Mouse (Mus musculus) midbrain, embryonic 13.5 days (tissue): ENCODE data around the gene Pcsk7. TPM values are rescaled to one million over a fixed set of nuclear protein-coding genes. Genes with fewer than 3 reads are reported as not detected.

ENCODE experiments used
- ATAC-seq: fragments of 200-750 bp; cut with Nextera tagmentation; 2 replicates; pipeline ENCODE4 v1.8.0; 2017; ENCODE audit warnings: mild to moderate bottlenecking, moderate TSS enrichment, moderate library complexity
- H3K27ac ChIP-seq: fragments of 300-500 bp; sonication (generic); 2 replicates; pipeline ENCODE4 v1.5.1; 2015; ENCODE audit warnings: inconsistent platforms, mild to moderate bottlenecking, moderate library complexity
- H3K27me3 ChIP-seq: fragments of 300-500 bp; sonication (generic); 2 replicates; pipeline ENCODE4 v1.6.1; 2015; ENCODE audit warnings: mild to moderate bottlenecking, inconsistent platforms
- H3K36me3 ChIP-seq: fragments of 300-500 bp; sonication (generic); 2 replicates; pipeline ENCODE4 v1.6.1; 2015; ENCODE audit warnings: mild to moderate bottlenecking, inconsistent platforms
- H3K4me1 ChIP-seq: fragments of 300-500 bp; sonication (generic); replicated peaks from 2 replicates; pipeline ENCODE4 v1.6.1; 2015; ENCODE audit warnings: inconsistent platforms
- H3K4me2 ChIP-seq: fragments of 300-500 bp; sonication (generic); replicated peaks from 2 replicates; pipeline ENCODE4 v1.6.1; 2015; ENCODE audit warnings: moderate library complexity, mild to moderate bottlenecking, inconsistent platforms
- H3K4me3 ChIP-seq: fragments of 300-500 bp; sonication (generic); replicated peaks from 2 replicates; pipeline ENCODE4 v1.5.1; 2015; ENCODE audit warnings: mild to moderate bottlenecking, inconsistent platforms
- H3K9ac ChIP-seq: fragments of 300-500 bp; sonication (generic); replicated peaks from 2 replicates; pipeline ENCODE4 v1.6.1; 2015; ENCODE audit warnings: mild to moderate bottlenecking, inconsistent platforms
- H3K9me3 ChIP-seq: fragments of 300-500 bp; sonication (generic); 2 replicates; pipeline ENCODE4 v1.6.1; 2016; ENCODE audit warnings: mild to moderate bottlenecking, inconsistent platforms
- WGBS: fragments of 180-500 bp; shearing (Covaris S2); methylation state at CpG from one replicate; pipeline ENCODE4 v1.1.7; 2015; 5-methylcytosine and 5-hydroxymethylcytosine counted together
- polyA plus RNA-seq: library from polyadenylated mRNA; unstranded; fragments of >200 nt; fragmentation: Nextera tagmentation; extraction: Ambion mirVana; gene quantifications from 2 replicates; pipeline ENCODE4 v1.2.1, GENCODE M21; 2015

Gene Pcsk7
- 26.4 and 27.7 TPM in 2 replicates for polyA plus RNA-seq

DNA sequence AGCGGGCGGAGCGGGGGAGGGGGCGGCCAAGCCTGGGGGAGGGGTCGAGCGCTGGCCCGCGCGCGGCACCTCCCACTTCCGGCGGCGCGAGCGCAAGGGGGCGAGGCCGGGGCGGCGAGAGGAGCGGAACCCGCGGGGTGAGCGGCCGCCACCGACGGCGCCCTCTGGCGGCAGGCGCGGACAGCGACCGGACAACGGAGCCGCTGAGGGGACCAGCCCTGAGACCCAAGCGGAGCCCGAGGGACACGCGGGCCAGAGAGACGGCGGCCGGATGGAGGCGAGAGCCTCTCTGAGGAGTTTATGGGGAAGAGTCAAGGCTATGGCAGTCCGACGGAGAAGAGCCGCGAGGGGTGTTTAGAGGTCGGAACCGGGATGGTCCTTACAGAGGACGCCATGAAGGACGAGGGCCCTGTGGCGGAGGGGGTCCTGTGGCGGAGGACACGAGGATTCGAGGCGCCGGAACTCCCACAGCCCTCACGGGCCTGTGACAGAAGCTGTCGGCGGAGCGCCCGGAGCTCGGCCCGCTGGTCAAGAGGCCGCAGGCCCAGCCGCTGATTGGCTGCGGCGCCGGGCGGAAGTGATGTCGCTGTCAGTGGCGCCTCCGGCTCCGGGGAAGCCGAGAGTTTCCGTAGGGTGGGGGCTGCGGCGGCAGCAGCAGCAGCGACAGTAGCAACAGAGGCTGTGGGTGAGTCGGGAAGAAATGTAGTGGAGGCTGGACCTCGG, at the start of gene Pcsk7, which contains the start of gene Rnf214:
Gene Pcsk7, plus strand, starts transcription at position 143 of the 723 bp plus-strand sequence.
Gene Rnf214, minus strand, starts transcription at position 557 of the 723 bp plus-strand sequence.
- Histone ChIP-seq H3K27ac (peak within 1 kb of the TSS; percentile 97), H3K36me3 (peaks cover 48% of the 10 kb centered on the region)

DNA sequence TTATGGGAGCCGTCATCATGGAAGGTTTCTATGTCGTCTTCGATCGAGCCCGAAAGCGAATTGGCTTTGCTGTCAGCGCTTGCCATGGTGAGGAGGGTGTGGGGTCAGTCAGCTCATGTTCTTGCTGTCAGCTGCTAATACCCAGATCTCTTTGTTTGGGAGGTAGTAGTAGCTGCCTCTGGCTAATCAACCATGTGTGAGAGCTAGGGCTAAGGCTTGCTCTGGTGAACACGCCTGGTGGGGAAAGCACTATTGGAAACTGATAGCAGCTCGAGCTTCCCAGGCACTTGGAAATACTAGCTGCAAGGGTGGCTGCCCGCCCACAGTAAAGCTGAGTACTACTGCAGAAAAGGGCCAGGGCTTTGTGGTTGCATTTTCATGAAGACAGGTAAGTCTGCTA, 46.9 kb upstream of the Pcsk7 start:
- WGBS = 94% methylated on average over 10 of the region's 10 CpGs

More for the DNA sequence above, at the start of gene Pcsk7, which contains the start of gene Rnf214:
- Histone ChIP-seq H3K9ac (peak within 1 kb of the TSS; percentile 95), H3K27me3 (no peaks in the 10 kb centered on the region), H3K4me2 (peak within 1 kb of the TSS; percentile 78), H3K4me1 (peaks cover 33% of the 10 kb centered on the region), H3K4me3 (peak within 1 kb of the TSS; percentile 86), H3K9me3 (no peaks in the 10 kb centered on the region)
- peak; percentile 92 for ATAC-seq
- under 1% methylated on average over 76 of the region's 80 CpGs for WGBS

DNA sequence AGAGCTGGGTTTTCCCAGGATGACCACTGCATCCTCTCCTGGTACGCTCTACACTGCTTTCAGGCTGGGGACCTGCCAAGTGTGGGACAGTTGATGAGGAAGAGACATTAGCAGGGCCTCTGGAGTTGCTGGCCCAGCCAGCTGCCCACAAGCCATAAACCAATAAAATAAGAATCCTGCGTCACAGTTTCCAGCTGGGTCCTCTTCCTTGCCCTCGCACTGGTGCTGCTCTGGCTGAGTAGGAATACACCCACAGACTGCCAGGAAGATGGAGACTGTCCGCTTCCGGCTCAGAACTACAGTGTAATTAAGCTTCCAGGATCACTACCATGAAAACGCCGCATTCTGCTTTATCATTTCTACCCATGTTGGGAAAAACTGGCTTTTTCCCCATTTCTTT, 44.5 kb upstream of the Pcsk7 start:
- H3K4me2 ChIP-seq = no peak overlapping the region
- 96% methylated on average over 7 of the region's 7 CpGs for WGBS
- no peaks in the 10 kb centered on the region for H3K9me3 ChIP-seq
- no peak overlapping the region for H3K4me3 ChIP-seq
- no peak overlapping the region for H3K27ac ChIP-seq
- ATAC-seq = no peak
- H3K4me1 ChIP-seq = no peaks in the 10 kb centered on the region
- no peak overlapping the region for H3K9ac ChIP-seq
- peaks cover 95% of the 10 kb centered on the region for H3K36me3 ChIP-seq
- no peaks in the 10 kb centered on the region for H3K27me3 ChIP-seq

More for the DNA sequence above, 46.9 kb upstream of the Pcsk7 start:
- Histone ChIP-seq H3K27ac (no peak overlapping the region), H3K9me3 (no peaks in the 10 kb centered on the region), H3K27me3 (no peaks in the 10 kb centered on the region), H3K4me3 (no peak overlapping the region), H3K4me1 (no peaks in the 10 kb centered on the region), H3K4me2 (no peak overlapping the region), H3K9ac (no peak overlapping the region), H3K36me3 (peaks cover 95% of the 10 kb centered on the region)
- no peak for ATAC-seq

GRCm38 (mm10) chr9:45869181-45869580, 37.1 kb upstream of the Pcsk7 start:
- H3K4me2 ChIP-seq = no peak overlapping the region
- no peaks in the 10 kb centered on the region for H3K27me3 ChIP-seq
- no peak overlapping the region for H3K9ac ChIP-seq
- no peak overlapping the region for H3K27ac ChIP-seq
- H3K4me1 ChIP-seq = no peaks in the 10 kb centered on the region
- 96% methylated on average over 3 of the region's 3 CpGs for whole genome bisulfite sequencing
- no peak overlapping the region for H3K4me3 ChIP-seq
- no peaks in the 10 kb centered on the region for H3K9me3 ChIP-seq
- peaks cover 94% of the 10 kb centered on the region for H3K36me3 ChIP-seq
- ATAC-seq = no peak

GRCm38 (mm10) chr9:45870265-45870664, 36.0 kb upstream of the Pcsk7 start:
- Histone ChIP-seq H3K4me1 (no peaks in the 10 kb centered on the region), H3K9me3 (no peaks in the 10 kb centered on the region), H3K27ac (no peak overlapping the region), H3K4me2 (no peak overlapping the region), H3K4me3 (no peak overlapping the region), H3K27me3 (no peaks in the 10 kb centered on the region), H3K9ac (no peak overlapping the region), H3K36me3 (peaks cover 93% of the 10 kb centered on the region)
- 94% methylated on average over 3 of the region's 3 CpGs for WGBS
- no peak for ATAC-seq

GRCm38 (mm10) chr9:45877928-45878327, 28.4 kb upstream of the Pcsk7 start:
- 87% methylated on average over 2 of the region's 2 CpGs for WGBS
- Histone ChIP-seq H3K9ac (no peak overlapping the region), H3K27me3 (no peaks in the 10 kb centered on the region), H3K9me3 (no peaks in the 10 kb centered on the region), H3K4me2 (no peak overlapping the region), H3K4me1 (no peaks in the 10 kb centered on the region), H3K27ac (no peak overlapping the region), H3K36me3 (peaks cover 70% of the 10 kb centered on the region), H3K4me3 (no peak overlapping the region)
- no peak for ATAC-seq

- no peak overlapping the region for H3K9ac ChIP-seq
- H3K4me3 ChIP-seq = no peak overlapping the region
- H3K4me2 ChIP-seq = no peak overlapping the region
- H3K9me3 ChIP-seq = no peaks in the 10 kb centered on the region
- no peaks in the 10 kb centered on the region for H3K27me3 ChIP-seq
- no peak overlapping the region for H3K27ac ChIP-seq
- no peaks in the 10 kb centered on the region for H3K4me1 ChIP-seq
- no peak for ATAC-seq
- H3K36me3 ChIP-seq = peaks cover 92% of the 10 kb centered on the region
Measured at GRCm38 (mm10) chr9:45893681-45894080, 12.6 kb upstream of the Pcsk7 start.

- peaks cover 33% of the 10 kb centered on the region for H3K4me1 ChIP-seq
- WGBS = 61% methylated on average over 4 of the region's 4 CpGs
- no peaks in the 10 kb centered on the region for H3K27me3 ChIP-seq
- H3K4me3 ChIP-seq = peak overlapping the region; percentile 86
- H3K36me3 ChIP-seq = peaks cover 45% of the 10 kb centered on the region
- no peaks in the 10 kb centered on the region for H3K9me3 ChIP-seq
- peak overlapping the region; percentile 95 for H3K9ac ChIP-seq
- ATAC-seq = no peak
- H3K4me2 ChIP-seq = peak overlapping the region; percentile 69
- H3K27ac ChIP-seq = peak overlapping the region; percentile 97; the same call in 1 of the 2 replicates
Measured at GRCm38 (mm10) chr9:45905196-45905595, 1.1 kb upstream of the Pcsk7 start.

DNA sequence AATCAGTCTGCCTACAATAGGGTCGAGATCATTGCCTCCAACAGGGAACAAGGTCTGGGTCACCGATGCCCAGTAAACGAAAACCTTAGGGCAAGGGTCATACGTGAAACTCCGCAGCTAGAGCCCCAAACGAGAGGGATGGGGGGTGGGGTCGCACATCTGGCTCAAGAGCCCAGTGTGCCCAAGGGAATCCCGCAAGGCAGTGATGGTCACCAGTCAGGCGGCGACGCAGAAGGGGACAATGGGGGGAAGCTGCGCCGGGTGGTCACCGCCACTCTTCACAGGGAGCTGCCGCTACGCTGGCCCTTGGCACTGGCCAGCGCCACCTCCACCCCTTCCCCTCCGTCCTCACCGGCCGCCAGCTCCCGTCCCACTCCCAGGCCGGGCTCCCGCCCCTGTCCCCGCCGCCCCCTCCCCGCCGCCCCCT, 473 bp upstream of the Pcsk7 start:
- H3K4me1 ChIP-seq = peaks cover 33% of the 10 kb centered on the region
- H3K27ac ChIP-seq = peak overlapping the region; percentile 97
- H3K9ac ChIP-seq = peak overlapping the region; percentile 95
- H3K27me3 ChIP-seq = no peaks in the 10 kb centered on the region
- H3K4me3 ChIP-seq = peak overlapping the region; percentile 86
- peak; percentile 76 for ATAC-seq
- peak overlapping the region; percentile 69 for H3K4me2 ChIP-seq
- under 1% methylated on average over 20 of the region's 27 CpGs for WGBS
- H3K9me3 ChIP-seq = no peaks in the 10 kb centered on the region
- H3K36me3 ChIP-seq = peaks cover 46% of the 10 kb centered on the region

- Histone ChIP-seq H3K9me3 (no peaks in the 10 kb centered on the region), H3K36me3 (peaks cover 48% of the 10 kb centered on the region), H3K4me2 (peak overlapping the region; percentile 78), H3K9ac (peak overlapping the region; percentile 95), H3K4me1 (peaks cover 33% of the 10 kb centered on the region), H3K4me3 (peak overlapping the region; percentile 86), H3K27me3 (no peaks in the 10 kb centered on the region), H3K27ac (peak overlapping the region; percentile 97)
- ATAC-seq = no peak; the same call in 1 of the 2 replicates
- 1% methylated on average over 19 of the region's 19 CpGs for WGBS
Measured at GRCm38 (mm10) chr9:45907078-45907428, 756 bp downstream of the Pcsk7 start.

- no peak for ATAC-seq
- Histone ChIP-seq H3K36me3 (peaks cover 70% of the 10 kb centered on the region), H3K27me3 (no peaks in the 10 kb centered on the region), H3K27ac (no peak overlapping the region), H3K9ac (no peak overlapping the region), H3K9me3 (no peaks in the 10 kb centered on the region), H3K4me3 (no peak overlapping the region), H3K4me2 (no peak overlapping the region), H3K4me1 (peaks cover 16% of the 10 kb centered on the region)
- WGBS = 91% methylated on average over 3 of the region's 3 CpGs
Measured at GRCm38 (mm10) chr9:45910995-45911394, 4.7 kb downstream of the Pcsk7 start.

DNA sequence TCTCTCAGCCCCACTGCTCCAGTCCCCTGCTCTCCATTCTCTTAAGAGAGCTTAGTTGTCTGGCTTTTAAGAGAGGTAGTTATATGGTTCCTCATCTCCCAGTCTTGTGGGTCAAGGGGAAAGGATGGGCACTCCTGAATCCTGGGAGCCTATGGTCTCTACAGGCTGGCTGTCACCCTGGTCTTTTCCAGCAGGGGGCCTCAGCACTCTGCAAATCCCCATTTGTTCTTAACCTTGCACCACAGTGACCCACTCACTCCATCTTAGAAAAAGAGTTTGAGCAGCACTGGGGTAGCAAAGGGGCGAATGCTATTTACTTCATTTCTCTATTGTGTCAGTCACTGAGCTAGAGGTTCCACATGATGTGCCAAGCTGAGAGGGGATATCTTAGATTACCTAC, 5.4 kb downstream of the Pcsk7 start:
- H3K27ac ChIP-seq = no peak overlapping the region
- peaks cover 77% of the 10 kb centered on the region for H3K36me3 ChIP-seq
- no peak for ATAC-seq

More for the DNA sequence above, 5.4 kb downstream of the Pcsk7 start:
- Histone ChIP-seq H3K9ac (no peak overlapping the region), H3K4me1 (peaks cover 16% of the 10 kb centered on the region), H3K27me3 (no peaks in the 10 kb centered on the region), H3K4me2 (no peak overlapping the region), H3K4me3 (no peak overlapping the region), H3K9me3 (no peaks in the 10 kb centered on the region)
- 66% methylated on average over 1 of the region's 1 CpGs for WGBS
